Mouse (Mus musculus): ENCODE data around the gene H1foo. TPM values are rescaled to one million over a fixed set of nuclear protein-coding genes. Genes with fewer than 3 reads are reported as not detected.

The H1foo gene
- polyA plus RNA-seq, 3 experiments from 2014 or later, result not detected

DNA sequence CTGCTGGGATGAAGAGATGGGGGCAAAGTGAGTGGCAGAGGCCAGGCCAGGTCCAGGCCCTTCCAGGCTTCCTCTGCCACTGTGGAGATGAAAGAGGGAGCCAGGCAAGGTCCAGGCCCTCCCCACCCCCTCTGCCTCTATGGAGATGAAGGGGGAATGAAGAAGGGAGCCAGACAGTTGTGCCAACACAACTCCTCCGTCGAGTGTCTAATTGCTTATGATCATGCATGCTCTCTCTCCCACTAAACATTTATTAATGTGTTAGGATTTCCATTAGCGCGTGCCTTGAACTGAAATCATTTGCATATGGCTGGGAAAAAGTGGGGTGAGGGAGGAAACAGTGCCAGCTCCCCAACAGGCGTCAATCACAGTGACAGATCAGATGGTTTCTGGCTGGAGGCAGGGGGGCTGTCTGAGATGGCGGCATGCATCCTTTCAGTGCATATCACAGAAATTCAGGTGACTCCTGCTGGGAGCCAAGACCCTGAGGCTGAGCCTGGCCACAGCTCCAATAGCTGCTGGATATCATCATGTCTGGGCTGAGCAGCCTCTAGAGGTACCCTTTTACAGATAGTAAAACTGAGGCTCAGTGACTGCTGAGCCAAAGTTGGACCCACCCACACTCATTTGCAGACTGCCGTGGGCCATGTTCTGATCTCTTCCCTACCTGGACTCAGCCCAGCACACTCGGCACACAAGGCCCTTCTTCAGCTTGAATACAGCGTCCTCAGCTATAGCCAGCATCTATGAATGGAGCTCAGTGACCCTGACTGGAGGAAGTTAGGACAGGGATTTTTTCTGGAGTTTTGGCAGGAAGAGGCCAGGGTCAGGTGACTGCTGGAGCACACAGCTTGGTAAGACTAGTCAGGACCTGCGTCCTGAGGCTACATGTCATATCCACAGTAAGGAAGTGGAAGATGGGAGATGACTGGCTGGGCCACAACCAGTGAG, 17.2 kb upstream of the H1foo start:
- ATAC-seq, result no peak

DNA sequence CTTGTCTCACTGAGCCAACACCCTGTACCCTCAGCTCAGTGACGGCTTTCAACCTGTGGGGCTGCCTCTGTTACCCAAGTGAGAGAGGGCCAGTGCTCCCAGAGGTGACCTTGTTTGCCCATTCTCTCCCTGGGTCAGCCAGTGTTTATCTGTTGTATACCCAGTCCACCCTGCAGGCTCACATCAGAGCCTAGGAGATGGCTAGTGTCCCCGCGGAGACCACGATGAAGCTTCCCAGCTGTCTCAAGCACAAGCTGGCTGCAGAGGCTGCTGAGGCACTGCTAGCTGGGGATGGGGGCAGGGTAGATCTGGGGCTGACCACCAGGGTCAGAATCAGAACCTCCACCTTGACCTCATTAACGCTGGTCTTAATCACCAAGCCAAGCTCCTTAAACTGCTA, 14.7 kb upstream of the H1foo start:
- ATAC-seq, result no peak

DNA sequence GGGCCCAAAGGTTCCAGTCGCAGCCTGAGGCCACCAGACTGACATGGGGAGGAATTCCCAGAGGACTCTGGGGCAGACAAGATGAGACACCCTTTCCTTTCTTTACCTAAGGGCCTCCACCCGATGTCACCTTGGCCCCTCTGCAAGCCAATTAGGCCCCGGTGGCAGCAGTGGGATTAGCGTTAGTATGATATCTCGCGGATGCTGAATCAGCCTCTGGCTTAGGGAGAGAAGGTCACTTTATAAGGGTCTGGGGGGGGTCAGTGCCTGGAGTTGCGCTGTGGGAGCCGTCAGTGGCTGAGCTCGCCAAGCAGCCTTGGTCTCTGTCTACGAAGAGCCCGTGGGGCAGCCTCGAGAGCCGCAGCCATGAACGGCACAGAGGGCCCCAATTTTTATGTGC, 13.1 kb upstream of the H1foo start, which contains the start of gene Rho:
TSS of gene Rho (plus strand) at position 110 of the 400 bp plus-strand sequence.
- no peak for ATAC-seq

DNA sequence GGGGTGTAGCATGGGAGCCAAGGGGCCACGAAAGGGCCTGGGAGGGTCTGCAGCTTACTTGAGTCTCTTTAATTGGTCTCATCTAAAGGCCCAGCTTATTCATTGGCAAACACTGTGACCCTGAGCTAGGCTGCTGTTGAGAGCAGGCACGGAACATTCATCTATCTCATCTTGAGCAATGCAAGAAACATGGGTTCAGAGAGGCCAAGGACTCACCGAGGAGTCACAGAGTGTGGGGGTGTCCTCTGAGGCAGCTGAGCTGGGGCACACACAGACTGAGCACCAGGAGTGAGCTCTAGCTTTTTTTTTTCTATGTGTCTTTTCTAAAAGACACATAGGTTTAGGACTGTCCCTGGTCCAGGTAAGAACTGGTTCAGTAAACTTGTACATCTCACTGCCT, 12.3 kb upstream of the H1foo start:
- ATAC-seq, result no peak

DNA sequence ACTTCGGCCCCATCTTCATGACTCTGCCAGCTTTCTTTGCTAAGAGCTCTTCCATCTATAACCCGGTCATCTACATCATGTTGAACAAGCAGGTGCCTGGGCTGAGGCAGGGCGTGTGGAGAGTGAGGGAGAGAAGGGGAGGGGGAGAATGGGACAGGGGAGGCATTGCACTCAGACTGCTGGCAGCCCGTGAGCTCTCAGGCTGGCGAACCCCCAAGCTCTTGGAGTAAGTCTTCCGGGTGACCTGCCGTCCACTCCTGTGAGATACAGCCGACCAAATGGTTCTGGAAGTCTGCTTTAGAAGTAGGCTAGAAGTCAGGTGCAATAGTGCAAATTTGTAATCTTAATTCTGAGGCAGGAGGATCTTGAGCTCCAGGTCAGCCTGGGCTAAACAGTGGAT, 9.2 kb upstream of the H1foo start:
- no peak for ATAC-seq

DNA sequence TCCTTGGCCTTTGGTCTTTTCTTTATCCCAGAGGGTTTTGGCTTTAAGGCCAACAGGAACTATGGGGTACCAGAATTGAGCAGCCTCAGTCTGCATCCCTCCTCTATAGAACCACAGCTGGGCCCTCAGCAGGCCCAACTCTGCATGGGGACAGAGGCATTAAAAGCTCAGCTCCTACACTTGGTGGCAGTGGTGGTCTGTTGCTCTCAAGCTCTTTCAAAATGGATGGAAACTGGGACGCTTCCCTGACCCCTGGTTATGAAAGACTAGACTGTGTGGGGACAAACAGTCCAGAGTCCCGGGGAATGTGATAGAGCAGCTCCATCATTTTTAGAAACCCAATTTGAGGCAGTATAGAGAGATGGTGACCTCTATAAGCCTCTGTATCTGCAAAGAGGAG, 6.7 kb upstream of the H1foo start:
- no peak for ATAC-seq

DNA sequence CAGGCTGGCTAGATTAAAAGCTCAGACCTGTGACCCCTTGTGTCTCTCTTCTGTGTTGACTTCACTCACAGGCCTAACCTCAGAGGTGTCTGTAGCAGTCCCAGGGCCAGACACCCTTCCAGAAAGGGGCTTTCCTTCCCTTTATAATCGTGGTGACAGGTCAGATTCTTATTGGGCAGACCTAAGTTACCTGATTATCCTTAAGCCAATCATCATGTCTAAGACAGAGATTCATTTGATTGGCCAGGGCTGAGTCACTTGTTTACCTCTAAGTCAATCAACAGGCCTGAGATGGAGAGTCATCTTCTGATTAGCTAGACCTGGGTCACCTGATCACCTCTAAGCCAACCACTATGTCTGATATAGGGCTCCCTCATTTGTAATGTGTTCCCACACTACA, 5.9 kb upstream of the H1foo start:
- ATAC-seq, result no peak

DNA sequence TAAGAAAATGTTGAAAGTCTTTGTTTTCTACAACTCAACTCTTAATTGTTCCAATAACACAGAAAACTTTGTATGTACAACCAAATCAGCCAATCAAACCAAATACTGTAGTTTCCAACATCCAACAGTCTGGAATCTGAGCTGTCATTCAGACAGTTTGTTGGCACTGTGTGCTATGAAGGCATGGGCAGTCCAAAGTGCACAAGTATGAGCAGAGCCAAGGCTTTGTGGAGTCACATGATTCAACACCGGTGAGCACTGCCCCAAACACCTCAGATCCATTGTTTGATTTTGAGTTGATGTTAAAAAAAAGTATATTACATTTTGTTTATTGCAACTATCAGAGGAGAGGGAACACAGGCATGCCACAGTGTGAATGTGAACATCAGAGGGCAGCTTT, 4.1 kb upstream of the H1foo start:
- ATAC-seq, result no peak

DNA sequence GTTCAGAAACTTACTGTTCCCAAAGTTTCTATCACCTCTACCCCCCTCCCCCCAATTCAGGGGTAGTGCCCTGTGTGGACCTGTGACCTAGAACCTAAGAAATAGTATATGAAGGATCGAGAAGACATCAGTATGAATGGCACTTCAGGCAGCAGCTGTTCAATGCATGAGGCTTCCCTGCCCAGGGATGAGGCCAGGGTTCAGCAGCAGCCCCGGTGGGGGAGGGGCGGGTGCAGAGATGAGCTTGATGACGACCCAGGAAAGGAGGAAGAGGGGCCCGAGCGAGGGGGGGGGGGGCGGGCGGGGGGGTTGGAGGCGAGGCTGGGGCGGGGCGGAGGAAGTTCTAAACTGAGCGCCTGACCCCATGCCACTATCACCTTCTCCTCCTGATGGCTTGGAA, 3.6 kb upstream of the H1foo start:
- no peak for ATAC-seq

DNA sequence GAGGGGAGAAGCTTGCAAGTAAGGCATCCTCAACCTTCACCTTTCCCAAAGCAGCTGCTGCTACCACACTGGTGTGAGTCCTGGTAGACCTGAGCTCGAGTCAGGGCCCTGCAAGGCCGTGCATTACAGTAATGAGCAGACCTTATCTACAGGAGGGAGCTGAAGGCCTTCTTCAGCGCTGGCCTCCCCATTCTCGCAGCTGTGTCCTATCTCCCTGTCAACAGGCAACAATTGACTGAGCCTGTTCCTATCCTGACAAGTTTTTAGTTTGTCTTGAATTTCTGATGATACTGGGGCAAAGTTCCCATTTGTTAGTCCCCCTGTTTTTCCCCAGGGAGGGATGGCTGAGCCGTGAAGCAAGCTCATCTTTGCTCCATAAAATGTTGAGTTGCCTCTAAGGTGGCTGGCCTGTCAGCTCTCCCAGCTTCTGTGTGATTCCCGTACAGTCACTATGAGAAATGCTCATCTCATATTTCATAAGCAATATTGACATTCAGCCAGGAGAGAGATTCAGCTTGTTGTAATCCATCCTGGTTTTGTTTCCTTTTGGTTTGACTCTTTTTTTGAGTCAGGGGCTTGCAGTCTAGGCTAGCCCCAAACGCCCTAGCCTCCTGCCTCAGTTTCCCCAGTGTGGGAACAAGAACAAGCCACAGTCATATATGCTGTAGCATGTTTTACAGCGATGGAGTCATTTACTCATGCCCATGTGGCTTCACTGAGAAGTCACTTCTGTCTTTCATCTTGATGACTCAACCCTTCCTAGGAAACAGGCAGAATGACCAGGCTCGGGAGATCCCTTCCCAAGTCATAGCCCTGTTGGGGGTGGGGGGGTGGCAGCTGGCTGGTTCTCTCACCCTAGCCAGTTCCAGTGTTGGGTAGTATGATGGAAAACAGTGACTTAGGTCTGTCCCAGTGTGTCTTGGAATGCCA, 975 bp upstream of the H1foo start:
- no peak for ATAC-seq

DNA sequence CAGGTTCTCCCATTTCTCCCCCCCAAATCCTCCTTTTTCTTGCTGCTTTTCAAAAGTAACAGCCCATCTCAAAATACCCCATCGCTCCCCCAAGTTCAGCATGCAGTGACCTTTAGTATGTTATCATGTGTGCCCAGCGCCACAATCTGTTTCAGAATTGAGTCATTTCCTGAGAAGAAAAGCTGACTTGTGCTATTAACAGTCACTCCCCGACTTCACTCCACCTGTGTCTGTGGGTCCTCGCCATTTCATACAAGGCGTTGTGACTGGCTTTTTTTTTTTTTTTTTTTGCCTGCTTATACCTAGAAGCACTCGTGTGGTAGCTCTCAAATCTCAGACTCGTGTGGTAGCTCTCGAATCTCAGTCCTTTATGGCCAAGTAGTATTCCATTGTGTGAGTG, 895 bp downstream of the H1foo start:
- ATAC-seq, result peak; percentile 88

DNA sequence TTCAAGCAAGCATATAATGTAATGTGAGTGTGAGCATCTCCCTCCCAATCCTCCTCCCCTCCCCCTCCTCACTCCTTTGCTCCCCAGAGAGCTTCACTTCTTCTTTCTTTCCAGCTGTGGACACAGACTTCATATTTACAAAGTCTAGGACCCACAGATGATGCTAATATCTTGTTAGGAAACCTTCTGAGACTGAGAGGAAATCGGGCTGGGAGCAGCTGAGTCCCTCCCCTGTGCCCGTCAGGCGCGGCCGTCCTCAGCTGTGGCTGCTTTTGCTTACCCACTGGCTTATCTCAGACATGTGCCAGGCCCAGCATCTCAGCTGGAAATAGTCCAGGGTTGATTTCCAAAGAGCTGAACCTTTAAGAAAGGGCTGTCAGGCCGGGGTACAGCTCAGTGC, 1.7 kb downstream of the H1foo start:
- ATAC-seq, result no peak

DNA sequence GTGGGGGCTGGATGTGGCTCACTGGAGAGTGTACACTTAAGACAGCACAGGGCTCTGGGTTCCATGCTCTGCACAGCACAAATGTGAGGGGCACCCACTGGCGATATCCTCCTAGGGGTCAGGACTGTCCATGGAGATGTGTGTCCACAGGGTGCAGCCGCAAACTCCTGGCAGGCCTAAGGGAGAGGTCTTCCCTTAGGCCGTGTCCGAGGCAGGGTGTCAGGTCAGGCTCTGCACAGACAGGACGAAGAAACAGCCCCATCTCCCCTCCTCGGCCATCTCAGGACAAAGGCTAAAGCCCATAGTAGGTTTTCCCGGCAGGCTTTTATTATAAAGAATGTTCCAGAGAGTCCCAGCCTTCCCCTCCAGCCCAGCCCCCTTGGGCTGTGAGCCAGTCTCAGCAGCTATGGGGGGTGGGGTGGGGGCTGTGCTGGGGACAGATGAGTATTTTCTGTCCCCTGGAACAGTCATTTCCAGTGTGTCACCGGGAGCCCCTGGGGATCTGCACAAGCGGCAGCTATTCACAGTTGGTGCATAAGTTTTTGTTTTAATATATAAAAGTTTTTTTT, 9.9 kb downstream of the H1foo start:
- ATAC-seq, result no peak

DNA sequence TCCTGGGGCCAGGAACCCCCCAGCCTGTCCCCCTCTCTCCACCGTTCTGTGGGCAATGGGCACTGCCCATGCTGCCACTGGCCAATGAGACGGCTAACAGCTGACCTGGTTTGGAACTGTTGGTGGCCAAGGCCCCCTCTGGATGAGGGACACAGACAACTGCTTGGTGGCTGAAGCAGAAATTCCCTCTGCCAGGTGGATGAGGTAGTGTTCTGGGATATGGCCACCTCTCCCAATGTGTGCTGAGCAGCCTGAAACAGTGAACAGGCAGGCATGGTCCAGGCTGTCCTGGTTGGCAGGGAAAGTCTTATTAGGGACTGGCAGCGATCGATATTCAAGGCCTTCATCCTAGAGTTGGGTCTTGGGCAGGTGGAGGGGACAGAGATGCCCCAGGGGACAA, 10.4 kb downstream of the H1foo start:
- ATAC-seq, result no peak

DNA sequence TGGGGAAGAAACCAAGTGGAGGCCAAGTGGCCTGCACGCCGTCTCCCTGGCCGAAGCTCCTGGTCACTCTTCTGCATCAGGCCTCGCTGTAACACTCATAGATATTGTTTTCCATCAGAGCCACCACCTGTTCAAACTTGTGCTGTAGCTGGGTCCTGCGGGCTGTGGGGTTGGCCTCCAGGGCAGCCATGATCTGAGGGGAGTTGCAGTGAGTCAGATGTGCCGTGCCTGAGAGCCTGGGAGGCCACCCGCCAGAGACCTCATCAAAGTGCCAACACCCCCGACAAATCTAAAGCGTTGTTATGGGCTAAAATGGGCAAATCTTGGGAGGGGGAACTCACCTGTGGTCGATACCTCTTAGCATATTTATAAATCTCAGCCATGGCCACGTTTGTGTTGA, 10.9 kb downstream of the H1foo start:
- ATAC-seq, result no peak

DNA sequence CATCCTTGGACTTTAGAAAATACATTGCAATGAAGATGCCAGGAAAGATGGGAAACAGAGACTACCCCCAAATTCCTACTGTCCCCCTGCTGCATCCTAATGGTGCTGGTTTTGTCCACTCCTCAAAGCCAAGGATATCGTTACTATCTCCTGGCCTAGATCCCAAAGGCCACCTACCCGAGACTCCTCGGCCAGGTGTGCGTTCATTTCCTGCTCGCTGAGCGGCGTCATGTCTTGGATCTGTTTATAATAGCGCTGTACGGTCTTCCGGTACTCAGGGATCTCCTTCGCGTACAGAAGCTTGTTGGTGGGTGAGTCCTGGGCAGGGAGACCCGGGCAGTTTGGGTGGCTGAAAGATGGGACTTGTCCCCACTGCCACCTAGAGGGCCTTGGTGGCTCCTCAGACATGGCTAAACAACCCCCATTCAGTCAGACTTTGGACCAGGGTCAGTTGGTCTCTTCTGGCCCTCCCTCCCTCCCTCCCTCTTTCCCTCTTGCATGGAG, 11.7 kb downstream of the H1foo start:
- no peak for ATAC-seq

DNA sequence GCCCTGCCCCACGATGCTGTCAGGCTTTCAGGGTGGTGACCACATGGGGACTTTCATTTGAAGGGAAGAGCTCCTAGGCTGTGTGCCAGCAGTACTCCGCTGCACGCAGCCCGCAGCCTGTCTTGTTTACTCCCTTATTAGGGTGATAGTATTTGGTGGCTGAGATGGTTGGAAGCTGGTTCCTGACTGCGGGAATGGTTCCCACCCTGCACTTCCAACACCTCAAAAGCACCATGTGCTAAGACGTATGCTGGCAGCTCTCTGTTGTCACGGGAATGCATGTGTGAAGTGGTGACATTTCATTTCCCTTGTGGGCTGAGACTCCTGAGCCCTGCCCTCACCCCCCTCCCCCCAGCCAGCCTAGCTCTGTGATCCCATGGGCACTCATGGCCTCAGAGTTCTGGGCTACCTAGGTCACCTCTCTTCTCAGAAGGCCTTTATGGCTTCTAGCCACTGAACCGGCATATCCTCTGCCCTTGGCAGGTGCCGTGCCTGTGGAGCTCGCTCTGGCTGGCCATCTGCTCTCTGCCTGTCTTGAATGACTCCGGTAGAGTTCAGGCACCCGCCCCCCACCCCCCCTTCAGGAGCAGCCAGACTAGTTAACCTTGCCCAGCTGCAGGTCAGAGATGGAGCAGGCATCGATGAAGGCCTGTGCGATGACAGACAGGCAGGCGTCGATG, 12.3 kb downstream of the H1foo start:
- no peak for ATAC-seq

DNA sequence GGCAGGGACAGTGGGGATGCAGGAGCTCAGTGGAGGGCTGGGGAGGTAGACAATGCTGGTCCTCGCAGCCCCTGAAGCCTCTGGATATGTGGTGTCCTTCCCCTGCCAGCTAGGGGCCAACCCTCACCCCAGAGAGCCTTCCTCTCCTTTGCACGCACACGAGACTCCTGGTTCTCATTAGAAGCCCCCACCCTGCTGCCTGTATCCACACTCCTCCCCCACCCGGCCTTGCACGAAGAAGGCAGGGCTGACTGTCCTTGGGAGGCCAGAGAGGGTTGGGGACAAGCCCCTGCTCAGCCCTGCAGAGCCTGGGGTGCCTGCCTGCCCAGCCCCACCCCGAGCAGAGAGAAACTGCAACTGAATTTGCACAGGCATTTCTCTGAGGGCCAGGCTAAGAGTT, 12.9 kb downstream of the H1foo start:
- no peak for ATAC-seq

DNA sequence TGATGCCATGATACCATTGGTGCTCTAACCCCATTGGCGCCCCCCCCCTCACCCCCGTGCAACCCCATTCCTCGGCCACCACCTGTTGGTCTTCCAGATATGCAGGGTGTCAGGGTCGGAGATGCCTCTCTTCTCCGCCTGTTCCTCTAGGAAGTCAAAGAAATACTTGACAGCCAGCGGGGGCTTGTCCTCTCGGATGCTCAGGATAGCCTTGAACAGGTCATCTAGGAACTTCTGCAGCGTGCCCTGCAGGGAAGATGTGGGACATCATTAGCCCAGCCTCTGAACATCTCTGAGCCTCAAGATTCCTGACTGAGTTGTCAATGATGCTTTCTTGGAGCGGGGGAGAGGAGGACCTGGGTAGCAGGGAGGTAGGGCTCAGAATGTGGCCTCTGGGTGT, 13.7 kb downstream of the H1foo start:
- ATAC-seq, result no peak

DNA sequence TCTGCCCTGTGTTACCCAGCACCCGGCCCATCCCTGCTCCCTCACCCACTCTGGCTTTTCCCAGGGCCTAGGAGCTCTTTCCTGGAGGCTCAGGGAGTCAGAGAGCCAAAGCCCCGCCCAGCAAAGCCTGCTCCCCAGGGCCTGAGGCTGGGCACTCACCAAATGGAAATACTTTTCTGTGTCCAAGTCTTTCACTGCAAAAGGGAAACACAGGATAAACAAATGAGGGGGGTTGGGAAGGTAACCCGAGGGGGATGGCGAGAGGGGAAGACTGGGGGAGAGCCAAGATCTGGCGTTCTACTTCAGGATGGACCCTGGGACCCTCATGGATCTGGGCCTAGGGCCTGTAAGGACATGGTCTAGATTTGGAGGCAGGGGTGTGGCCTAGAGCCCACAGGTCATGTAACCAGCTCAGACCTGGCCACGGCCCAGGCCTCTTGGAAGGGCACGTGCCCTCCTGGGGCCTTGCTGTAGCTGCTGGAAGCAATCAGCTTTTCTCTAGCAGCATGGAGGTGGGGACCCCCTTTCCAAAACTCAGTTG, 14.5 kb downstream of the H1foo start:
- ATAC-seq, result no peak

DNA sequence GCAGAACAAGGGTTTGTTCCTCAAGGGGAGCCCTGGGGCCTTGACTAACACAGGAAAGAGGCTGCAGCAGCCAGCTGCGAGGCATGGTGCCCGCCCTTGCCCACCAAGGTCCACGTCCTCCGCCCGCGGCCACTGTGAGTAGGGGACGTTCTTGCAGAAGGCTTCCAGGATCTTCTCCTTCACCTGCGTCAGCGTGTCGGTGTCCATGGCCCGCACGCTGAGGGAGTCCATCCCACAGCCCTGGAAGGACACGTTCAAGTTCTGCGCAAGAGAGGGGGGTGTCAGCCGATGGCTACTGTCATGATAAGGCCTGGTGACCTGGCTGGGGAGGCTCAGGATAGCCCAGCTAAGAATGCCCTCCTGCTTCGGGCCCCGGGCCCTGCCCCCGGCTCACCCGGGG, 15.6 kb downstream of the H1foo start:
- ATAC-seq, result no peak

DNA sequence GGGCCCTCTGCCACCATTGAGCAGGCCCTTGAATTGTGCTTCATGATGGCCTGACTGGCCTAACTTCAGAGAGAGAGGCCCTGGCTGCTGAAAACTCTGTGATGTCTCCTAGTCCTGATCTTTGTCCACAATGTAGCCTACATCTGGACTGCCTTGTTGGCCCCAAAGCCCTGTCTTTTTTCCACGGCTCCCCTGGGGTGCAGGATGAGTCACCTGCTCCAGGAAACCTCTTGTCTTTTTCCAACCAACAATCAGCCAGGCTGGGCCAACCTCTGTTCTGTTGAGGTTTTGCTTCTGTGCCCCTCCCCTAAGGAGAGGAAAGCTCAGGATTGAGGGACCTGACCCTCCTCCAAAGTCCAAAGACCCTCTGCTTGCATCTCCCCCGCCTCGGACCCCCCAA, 17.0 kb downstream of the H1foo start:
- no peak for ATAC-seq
